Mouse (Mus musculus): Measurements from ENCODE around the gene Ripor3. TPM values are rescaled to one million over a fixed set of nuclear protein-coding genes. Genes with fewer than 3 reads are reported as not detected.
"Not testable (repeated sequence)": the region's sequence is repeated elsewhere in the genome, so short reads cannot be mapped to it uniquely, and the experiment has no call there.

The Ripor3 gene
- total RNA-seq (2021), result under 1 TPM; 0.33 to 0.59 TPM
- long read RNA-seq, experiment 1, result 0 reads
- long read RNA-seq, experiment 2, partial matches to known transcripts, result 0 of 1 reads
- long read RNA-seq, experiment 2, other reads (novel, unspliced or antisense), result 1 of 1 reads

DNA sequence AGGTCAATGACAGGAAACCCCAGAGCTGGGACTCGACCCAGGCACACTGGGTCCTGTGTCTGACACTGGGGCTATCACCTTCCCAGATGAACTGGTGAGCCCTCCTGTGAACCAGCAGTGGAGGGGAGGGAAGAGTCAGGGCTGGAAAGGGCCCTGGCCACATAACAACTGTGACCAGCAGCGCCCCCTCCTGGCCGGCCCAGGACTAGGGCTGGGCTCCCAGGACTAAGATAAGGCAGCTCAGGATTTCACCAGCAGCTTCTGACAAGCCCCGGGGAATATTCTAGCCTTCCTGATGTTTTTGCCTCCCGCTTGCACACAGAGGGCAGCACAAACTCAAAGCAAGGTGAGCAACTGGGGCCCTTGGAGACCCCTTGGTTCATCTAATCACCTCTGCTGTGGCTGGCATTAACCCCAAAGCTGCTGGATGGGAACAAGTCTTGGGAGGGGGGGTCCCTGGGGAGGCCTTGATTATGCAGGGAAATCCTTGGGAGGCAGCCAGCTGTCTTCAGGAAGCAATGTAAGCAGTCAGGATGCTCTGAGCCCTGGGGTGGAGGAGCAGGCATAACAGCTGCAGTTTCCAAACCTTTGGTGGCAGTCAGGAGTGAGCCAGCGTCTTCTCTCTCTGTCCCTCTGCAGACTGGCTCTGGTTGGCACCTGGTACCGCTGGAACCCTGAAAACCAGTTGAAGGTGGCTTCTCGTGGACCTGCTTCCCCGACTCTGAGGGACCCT lies at the start of gene Ripor3:
Gene Ripor3, minus strand, starts transcription at position 683 of the 733 bp plus-strand sequence.
- DNase-seq (ENCODE audit: low spot score in 2 of 2), result peak; percentile 24 to 34

DNA sequence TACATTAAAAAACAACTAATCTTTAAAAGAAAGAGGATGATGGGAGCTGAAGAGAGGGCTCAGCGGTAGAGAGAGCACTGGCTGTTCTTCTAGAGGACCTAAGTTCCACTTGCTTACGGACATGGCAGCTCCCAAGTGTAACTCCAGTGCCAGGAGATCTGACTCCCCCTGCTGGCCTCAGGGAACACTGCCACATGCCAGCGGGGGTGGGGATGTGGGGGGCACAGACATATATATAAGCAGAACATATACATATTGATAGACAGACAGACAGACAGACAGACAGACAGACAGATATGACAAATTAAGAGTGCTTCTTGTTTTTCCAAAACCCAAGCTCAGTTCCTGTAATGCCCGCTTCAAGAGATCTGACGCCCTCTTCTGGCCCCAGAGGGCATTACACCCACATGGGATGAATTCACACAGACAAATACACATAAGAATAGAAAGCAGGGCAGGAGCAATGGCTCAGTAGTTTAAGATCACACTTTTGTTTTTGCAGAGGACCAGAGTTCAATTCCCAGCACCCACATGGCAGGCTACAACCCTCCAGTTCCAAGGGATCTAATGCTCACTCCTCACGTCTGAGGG lies 48.9 kb upstream of the Ripor3 start:
- DNase-seq (ENCODE audit: low spot score in 2 of 2), result no peak

DNA sequence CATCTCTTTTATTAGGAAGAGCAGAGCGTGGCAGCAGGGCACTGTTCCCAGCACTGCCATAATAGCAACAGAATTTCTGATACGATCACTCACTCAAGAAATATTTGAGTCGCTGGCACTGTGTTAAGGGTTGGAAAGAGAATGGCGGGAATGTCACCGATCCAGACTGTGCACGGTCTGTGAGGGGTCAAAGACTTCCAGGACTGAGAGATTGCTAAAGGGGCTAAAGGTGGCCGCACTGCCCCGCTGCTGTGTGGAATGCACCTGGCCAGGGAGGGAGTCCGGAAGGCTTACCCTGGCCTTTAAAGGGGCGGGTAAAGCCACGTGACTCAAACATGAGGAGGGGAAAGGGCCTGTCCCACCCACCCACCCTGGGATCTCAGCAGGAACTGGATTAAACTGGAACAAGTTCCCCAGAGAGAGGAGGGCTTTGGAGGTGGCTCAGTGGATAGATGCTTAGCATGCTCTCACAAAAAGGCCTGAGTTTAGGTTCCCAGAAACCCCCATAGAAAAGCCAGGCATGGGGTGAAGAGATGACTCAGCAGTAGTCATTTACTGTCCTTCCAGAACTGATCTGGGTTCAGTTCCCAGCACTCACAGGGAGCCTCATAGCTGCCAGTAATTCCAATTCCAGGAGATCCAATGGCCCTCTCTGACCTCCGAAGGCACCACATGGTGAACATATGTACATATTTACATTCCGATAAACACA lies 48.2 kb upstream of the Ripor3 start:
- no peak for DNase-seq (ENCODE audit: low spot score in 2 of 2)

DNA sequence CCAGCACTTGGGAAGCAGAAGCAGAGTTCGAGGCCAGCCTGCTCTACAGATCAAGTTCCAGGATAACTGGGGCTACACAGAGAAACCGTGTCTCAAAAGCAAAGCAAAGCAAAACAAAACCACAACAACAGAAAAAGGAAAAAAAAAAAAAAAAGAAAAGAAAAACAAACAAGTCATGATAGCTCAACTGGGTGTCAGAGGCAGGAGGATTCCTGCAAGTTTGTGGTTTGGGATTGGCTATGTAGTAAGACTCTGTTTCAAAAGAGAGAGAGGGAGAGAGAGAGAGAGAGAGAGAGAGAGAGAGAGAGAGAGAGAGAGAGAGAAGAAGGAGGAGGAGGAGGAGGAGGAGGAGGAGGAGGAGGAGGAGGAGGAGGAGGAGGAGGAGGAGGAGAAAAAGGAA lies 47.5 kb upstream of the Ripor3 start:
- not testable (repeated sequence) for DNase-seq (ENCODE audit: low spot score in 2 of 2)

DNA sequence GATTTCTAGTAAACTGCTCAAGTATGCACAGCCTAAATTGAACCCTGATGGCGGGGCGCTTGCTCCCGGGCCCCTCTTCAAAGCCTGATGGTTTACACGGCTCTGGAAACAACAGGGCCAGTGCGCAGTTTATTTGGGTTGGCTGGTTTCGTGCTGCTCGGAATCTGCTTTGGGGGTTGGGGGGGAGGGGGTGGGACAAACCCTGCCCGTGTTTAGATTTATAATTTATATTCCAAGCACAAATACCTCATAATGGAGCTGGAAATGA lies 46.2 kb upstream of the Ripor3 start:
- no peak for DNase-seq (ENCODE audit: low spot score in 2 of 2)

DNA sequence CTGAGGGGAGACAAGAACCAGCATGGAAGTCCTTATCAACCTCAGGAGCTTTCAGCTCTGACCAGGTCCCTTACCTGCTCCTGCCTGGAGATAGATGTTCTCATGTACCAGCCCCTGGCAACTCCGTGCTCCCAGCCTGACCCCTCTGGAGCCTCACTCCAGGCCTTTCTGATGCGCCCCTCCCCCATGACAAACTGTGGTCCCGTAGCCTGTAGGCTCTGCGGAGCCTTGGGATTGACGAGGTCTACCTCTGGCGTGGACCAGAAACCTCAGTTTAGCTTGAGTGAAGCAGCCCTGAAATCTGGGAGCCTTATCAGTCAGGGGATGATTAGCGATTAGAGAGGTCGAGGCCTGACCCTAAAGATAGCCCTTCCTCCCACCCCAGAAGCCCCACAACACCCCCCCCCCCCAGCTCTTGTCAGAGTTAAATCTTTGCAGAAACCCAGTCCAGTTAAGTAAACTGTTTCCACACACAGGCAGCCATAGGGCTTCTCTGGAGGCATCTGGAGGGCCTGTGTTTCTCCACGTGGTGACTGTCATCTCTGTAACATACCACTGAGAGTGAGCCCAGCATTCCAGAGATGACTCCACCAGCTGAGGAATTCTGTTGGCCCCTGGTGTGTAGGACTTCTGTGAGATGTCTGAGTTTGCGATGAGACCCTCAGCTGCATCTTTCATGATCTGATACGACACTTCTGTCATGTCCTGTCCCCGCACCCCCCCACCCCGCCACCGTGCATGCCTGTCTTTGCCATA lies 45.7 kb upstream of the Ripor3 start:
- DNase-seq (ENCODE audit: low spot score in 2 of 2), result no peak

DNA sequence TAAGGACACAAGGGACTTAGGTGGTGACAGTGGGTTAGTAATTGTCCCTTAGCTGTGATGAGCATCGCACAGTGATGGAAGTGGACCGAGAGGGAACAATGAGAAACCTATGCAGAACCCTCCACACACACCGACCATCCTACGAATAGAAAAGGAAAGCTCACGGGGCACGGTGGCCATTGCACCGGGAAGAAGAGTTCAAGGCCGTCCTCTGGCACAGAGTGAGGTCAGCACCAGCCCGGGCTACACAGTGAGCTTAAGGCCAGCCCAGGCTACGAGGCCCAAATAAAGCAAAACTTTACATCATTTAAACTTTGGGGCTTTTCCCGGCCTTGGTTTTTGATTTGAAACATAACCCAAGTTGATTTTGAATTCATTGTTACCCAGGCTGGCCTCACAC lies 43.7 kb upstream of the Ripor3 start:
- no peak for DNase-seq (ENCODE audit: low spot score in 2 of 2)

DNA sequence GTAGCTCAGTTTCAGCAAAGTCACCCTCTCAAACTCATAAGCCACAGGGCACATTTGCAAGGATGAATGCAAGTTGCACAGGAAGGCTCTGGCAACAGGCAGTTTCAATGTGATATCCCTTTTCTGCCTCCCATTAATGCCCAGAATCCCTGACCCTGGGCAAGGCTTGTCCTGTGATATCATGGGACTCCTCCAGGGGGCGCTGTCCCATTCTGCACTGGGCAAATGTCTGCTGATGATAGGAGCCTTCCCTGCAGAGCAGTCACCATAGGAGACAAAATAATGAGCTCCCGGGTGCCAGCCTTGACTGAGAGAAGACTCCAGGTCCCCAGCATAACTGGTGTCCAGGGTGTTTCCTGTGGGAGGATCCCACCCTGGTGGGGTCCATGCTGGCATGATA lies 42.3 kb upstream of the Ripor3 start:
- DNase-seq (ENCODE audit: low spot score in 2 of 2), result peak; percentile 16 to 41

DNA sequence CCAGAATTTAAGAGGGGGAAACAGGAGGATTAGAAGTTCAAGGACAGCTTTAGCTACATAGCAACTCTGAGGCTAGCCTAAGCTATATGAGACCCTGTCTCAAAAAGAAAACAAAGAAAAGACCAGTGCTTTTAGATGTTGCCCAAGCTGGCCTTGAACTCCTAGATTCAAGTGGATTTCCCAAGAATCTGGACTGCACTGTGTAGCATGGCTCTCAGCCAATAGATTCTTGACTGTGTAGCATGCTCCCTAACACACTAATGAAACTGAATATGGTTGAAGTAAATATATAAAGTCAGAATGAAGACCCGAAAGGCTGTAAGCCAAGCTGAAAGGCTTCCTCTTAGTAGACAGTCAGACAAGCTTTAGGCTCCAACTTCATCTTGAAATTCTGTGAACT lies 41.7 kb upstream of the Ripor3 start:
- DNase-seq (ENCODE audit: low spot score in 2 of 2), result no peak

DNA sequence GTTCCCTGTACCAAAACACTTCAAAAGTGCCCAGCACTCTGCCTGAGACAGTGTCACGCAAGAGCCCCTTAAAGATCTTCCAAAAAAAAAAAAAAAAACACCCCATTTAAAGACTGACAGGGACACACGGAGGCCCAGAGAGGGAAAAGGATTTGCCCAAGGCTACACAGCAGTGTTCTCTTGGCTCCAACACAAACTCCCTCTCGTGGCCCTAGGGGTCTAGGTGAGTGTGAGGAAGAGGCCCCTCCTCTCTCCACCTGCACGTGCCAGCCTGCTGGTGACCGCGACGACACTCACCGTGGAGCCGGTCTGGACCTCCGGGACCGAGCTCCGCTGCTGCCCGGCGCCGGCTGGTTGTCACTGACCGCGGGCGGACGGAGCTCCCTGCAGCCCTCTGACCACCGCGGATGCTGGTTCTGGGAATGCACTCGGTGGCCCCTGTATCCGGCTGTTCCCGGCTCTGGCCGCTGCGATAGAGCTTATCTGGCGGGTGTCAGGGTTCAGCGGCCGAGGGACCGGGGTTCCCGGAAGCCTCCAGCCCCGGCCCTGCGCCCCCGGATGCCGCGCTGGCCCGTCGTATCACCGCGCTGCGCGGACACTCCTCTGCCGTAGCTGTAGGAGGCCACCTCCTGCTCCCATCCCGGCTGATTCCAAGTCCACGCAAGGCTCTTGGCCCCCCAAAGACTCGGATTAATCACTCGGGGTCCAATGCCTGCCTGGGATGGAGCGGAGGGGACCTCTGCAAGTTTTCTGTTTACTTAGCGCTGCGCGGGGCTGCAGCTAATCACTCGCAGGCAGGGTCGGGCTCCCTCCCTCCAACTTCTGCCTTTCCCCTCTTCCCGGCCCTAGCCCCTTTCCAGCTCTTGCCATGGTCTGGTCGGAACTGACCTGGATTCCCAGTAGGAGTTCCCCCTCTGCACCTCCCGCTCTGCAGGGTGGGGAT lies 39.9 kb upstream of the Ripor3 start:
- DNase-seq (ENCODE audit: low spot score in 2 of 2), result no peak

DNA sequence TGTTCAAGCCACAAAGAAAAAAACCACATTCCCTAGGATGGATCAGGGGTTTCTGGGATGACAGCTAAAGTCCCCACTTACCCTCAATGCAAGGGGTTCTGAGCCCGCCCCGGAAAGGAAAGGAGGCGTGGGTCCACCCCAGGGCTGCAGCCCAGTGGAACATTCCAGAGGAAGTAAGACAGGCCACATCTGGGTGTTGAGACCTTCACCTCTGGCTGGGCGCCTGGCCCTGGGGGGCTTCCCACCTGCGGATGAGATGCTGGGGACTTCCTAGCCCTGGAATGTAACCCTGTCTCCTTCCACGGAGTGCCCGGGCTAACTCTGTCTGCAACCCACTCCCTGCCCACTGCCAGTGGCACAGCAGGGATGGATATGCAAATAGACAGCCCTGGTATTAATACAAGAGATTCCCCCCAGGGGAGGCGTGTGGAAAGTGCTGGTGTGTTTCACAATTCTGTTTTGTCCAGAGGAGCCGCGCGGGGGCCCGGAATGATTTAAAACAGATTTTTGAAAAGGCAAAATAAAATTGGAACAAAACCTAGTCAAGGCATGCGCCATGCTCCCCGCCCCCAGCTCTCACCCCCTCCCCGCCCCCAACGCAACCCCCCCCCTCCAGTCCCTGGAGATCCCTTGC lies 38.7 kb upstream of the Ripor3 start:
- DNase-seq (ENCODE audit: low spot score in 2 of 2), result no peak

DNA sequence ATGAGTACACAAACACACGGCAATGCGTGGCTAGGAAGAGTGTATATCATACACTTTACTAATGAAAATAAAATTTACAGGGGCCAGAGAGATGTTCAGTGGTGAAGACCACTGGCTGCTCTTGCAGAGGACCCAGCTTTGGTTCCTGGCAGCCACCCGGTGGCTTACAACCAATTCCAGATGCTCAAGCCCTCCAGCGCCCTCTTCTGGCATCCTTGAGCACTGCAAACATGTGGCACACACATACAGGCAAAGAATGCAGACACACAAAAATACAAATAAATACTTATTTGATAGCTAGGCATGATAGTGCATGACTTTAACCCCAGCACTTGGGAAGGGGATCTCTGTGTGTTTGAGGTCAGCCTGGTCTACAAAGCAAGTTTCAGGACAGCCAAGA lies 36.0 kb upstream of the Ripor3 start:
- no peak for DNase-seq (ENCODE audit: low spot score in 2 of 2)

DNA sequence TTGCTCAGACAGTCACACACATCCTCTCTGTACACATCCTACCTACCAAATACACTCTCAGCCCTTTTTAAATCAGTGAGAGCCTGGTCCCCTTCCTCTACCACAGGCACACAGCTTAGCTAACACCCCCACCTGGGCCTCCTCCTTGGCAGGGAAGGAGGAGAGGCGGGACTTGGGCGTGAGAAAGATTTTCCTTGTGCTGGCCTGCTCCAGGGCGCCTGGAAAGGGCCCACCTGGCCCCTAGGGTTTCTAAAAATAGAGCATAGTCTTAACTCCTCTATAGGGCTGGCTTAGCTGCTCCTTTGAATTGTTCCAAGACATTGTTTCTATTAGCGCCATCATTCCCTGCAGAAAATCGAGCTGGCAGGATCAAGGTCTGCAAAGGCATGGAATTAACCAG lies 35.4 kb upstream of the Ripor3 start:
- DNase-seq (ENCODE audit: low spot score in 2 of 2), result no peak

DNA sequence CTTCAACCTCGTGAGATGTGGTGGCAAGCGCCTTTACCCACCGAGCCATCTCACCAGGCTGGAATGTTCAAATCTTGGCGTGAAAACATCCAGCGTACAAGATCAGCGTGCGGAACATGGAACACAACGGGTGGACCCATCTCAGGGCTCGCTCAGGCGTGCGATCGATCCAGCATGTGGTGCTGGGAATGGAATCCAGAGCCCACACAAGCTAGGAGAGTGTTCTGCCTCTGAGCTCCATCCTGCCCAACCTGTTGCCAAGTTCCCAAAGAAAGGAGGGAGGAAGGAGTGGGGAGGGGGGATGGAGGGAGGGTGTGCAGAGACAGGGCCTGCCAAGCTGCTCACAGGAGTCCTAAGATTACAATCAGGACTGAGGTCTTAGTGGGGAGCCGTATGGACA lies 34.9 kb upstream of the Ripor3 start:
- no peak for DNase-seq (ENCODE audit: low spot score in 2 of 2)

DNA sequence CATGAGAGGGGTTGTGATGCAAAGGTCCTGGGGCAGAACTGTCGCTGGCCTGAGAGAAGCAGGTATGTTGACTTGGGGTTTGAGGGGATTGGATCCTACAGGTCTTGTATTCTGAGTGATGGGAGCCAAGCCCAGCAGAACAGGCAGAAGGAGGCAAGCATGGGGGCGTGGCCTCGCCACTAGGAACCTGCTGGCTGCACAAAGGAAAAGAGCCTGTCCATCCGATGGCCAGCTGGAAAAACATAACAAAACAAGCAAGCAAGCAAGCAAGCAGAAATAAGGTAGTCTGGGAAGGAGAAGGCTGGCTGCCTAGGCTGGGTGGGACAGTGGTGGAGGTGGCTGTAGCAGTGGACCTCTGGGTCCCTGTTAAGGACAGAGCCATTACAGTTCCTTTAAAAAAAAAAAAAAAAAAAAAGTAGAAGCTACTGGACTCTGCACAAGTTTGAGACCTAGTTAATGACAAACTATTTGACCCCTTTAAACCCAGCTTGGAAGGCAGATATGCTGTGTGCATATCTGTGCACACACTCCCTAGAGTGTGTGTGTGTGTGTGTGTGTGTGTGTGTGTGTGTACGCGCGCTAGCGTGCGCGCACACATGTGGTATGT lies 34.4 kb upstream of the Ripor3 start:
- DNase-seq (ENCODE audit: low spot score in 2 of 2), result no peak

DNA sequence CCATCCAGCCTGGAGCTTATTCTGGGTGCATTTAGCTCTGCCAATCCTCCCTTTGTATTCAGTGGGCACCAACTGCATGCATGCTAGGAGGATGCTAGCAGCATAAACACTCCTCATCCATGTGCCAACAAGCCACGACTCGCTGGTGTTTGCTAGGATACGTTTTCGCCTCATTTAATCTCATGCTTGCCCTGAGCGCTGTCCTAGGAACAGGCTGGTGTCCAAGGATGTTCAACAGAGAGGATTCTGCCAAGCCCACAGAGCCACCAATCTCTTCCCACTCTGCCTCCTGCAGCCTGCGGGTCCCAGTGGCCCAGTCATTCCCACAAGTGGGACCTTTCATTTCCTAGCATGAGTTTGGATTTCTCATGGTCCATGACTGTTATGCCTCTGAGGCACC lies 31.6 kb upstream of the Ripor3 start:
- no peak for DNase-seq (ENCODE audit: low spot score in 2 of 2)

DNA sequence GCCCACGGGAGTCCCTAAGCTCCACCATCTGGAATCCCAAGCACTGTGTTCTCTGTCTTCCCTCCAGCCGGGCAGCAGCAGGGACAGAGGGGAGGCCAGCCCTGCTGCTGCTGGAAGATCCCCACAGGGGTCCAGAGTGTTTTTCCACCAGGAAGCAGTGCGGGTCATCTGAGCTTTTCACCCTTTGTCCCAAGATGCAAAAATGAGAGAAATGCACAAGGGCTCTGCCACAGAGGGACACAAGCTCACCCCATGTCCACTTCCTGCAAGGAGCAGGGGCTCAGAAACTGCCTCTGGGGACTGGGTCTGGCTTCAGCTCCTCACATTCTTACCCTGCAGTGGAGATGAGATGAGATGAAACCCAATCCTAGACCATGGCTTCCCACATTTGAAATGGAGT lies 30.3 kb upstream of the Ripor3 start:
- DNase-seq (ENCODE audit: low spot score in 2 of 2), result no peak

DNA sequence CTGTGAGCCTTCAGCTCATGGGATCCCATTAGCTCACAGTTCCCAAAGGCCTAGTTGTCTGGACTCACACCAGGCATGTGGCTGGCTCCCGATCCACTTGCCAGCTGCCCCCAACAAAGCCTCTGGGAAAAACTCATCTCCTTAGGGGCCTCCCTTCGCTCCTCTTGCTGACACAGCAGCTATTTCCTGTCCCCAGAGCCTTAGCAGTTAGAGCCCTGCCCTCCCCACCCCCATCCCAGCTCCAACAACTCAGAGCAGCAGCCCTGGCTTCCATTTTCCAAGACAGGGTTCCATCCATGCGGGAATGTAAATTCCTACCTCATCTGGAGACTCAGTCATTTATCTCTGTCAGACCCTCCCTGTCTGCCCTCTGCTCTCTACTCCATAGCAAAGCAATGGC lies 26.6 kb upstream of the Ripor3 start:
- DNase-seq (ENCODE audit: low spot score in 2 of 2), result no peak

DNA sequence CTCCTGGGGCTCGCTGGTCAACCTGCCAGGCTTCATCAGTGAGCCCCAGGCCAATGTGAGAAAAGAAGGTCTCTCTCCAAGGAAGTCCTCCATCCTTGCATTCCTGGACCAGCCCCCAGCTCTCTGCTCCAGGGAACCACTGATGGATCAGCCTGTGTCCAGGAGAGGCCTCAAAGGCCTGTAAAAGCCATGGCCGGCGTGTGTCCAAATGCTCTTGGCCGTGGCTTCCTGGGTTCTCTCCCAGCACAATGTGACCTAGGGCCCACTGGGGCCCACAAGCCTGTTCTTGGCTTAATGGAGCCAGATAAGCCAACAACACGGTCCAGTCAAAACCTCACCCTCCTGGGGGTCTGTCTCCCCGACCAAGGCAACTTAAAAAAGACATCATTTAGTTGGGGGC lies 25.5 kb upstream of the Ripor3 start:
- no peak for DNase-seq (ENCODE audit: low spot score in 2 of 2)

DNA sequence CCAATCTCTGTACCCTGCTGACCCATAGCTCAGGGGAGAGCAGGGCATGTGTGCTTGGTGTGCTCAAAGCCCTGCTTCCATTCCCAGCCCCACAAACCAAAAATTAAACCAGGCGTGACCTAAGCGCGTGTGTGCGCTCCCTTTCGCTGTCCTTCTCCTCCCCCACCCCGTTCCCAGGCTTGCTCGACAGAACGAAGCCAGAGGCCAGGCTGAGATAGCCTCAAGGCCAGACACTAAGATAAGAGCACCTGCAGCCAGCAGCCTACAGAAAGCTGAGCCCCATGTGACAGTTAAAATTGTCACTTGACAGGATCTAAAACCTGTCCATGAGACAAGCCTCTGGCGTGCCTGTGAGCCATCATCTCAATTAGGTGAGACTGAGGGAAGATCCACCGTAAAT lies 23.5 kb upstream of the Ripor3 start:
- DNase-seq (ENCODE audit: low spot score in 2 of 2), result no peak
